Mouse (Mus musculus): Measurements from ENCODE around the gene Celf2. TPM values are rescaled to one million over a fixed set of nuclear protein-coding genes. Genes with fewer than 3 reads are reported as not detected.

Gene Celf2
- total RNA-seq, 2 experiments from 2014 or later, result 53.7 to 61.2 TPM

DNA sequence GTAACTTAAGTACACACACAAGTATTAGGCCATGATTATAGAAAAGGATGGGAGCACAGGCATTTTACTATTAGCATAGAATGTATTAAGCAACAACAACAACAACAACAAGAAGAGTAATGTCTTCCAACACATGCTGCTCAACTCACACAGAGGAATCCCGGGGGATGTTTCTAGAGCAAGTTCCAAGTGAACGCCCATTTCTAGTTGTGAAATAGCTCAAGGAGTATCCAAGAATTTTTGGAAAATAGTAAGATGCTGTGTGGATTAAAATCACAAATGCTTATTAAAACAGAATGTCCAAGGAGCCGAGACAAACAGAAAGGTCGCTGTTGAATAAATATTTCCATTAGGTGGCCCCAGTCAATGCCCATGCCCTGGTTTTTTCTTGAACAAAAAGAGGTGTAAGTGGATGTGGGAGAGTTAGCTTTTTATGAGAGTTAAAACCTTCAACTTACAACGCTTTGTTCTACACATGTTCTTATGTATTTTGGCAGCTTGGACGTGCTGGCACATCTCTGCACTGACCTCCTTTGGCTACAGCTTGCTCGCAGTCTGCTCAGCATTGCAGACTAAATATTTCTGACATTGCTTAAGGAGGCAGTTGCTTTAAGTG lies 448.8 kb downstream of the Celf2 start:
- peak; percentile 25 for DNase-seq
- intact Hi-C loops (cut with DNase I; ENCODE audit: low total_unique reads), result no loop called here

GRCm38 (mm10) chr2:7056401-7056800 lies 453.0 kb downstream of the Celf2 start:
- DNase-seq, result no peak
- intact Hi-C loops (cut with DNase I; ENCODE audit: low total_unique reads), result no loop called here

DNA sequence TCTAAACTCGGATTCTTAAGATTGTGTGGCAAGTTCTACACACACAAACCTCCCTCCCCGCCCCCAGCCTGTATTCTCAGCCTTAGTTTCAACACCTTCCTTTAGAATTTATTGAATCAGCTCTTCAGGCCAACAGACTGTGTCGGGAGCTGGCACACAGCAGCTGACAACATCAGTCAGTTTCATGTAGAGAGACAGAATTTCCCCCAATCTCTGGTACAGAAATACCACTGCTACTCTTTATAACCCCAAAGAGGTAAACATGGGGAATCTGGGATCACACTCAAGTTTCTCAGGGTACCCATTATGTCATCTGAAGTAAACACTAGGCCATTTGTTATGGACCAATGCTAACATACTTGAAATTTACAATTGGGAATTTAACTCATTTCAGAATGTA lies 453.4 kb downstream of the Celf2 start:
- peak; percentile 40 for DNase-seq

GRCm38 (mm10) chr2:7051090-7051489 lies 458.3 kb downstream of the Celf2 start:
- intact Hi-C loops (cut with DNase I; ENCODE audit: low total_unique reads), result no loop called here

More for the DNA sequence above, 453.4 kb downstream of the Celf2 start:
- intact Hi-C loops (cut with DNase I; ENCODE audit: low total_unique reads), result no loop called here

GRCm38 (mm10) chr2:7046155-7046554 lies 463.2 kb downstream of the Celf2 start:
- intact Hi-C loops (cut with DNase I; ENCODE audit: low total_unique reads), result no loop called here

More at GRCm38 (mm10) chr2:7051090-7051489, 458.3 kb downstream of the Celf2 start:
- DNase-seq, result no peak

DNA sequence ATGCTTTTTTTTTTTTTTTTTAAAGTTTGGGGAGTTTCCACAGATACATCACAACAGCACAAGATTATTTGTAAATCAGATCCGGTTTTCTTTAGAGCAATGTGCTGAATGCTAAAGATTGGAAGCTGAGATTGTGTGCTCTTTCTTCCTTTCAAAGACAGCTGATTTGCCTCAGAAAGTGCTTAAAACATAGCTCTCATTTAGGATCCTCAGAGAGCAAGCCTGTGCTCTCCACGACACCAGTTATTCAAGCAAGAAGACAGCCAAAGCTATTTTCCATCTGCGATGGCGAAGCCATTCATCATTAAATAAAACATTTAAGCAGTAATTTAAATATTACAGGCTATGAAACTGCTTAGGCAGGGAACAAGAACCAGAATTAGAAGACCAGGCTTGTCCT lies 463.8 kb downstream of the Celf2 start:
- intact Hi-C loops (cut with DNase I; ENCODE audit: low total_unique reads), result no loop called here
- DNase-seq, result no peak

More at GRCm38 (mm10) chr2:7046155-7046554, 463.2 kb downstream of the Celf2 start:
- no peak for DNase-seq

DNA sequence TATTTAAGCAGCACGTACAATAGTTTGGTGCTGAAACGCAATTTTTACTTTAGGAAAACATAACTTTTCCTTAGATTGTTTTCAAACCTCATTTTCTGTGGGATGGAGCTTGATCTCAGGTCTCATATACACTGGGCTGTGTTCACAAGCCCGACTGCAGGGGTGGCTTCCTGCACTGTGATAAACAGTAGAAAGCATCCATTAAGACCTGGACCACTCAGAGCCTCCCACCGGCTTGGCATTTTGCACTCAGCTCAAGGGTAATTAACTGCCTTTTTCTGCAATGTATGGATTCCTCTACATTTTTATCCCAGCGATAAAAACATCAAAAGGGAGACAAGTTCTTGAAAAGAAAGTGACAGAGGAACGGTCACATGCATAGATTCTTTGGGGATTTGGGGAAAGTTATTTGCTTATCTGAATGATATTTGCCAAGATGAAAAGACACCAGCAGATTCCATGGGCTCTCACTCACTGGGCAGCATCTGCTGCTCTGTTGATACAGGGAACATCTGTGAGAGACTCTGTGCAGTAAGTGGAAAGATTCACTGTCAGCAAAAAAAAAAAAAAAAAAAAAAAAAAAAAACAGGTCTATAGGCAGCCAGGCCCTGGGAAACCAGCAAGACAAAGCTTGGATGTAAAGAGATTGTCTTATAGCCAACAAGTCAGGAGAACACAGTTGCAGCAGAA lies 465.4 kb downstream of the Celf2 start:
- no peak for DNase-seq
- intact Hi-C loops (cut with DNase I; ENCODE audit: low total_unique reads), result no loop called here

DNA sequence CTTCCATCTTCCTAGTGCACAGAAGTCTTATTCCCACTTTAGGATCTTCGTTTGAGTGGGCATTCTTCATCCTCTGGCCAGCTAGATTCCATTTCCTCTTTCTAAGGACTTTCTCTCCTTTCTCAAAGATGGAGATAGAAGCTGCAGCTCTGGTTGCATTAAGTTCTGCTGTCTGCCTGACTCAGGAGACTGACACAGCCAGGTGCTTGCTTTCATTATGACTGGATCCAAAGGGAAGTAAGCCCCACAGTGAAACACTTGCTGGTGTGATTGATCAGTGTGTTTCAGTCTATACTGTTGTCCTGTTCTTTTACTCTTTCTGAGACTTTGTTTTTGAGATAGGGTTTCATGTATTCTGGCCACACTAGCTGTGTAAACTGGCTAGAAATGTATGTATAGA lies 468.4 kb downstream of the Celf2 start:
- no peak for DNase-seq
- intact Hi-C loops (cut with DNase I; ENCODE audit: low total_unique reads), result no loop called here

DNA sequence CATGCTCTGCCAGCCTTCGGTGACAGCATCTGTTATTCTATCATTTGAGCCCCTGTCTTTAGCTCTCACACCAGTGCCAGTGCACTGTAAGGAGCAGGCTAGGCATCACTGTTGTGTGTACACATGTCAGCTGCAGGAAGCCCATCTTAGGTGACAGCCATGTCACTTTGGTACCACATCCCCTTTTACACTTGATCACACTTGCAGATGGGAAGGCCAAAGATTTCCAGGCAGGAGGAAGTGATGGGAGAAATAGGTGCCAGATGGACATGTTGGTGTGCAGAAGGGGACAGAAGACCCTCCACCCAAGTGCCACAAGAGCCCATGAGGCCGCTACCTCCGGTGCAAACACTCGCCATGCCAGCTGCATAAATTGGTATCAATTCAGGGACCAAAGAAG lies 470.4 kb downstream of the Celf2 start:
- DNase-seq, result no peak
- intact Hi-C loops (cut with DNase I; ENCODE audit: low total_unique reads), result no loop called here

DNA sequence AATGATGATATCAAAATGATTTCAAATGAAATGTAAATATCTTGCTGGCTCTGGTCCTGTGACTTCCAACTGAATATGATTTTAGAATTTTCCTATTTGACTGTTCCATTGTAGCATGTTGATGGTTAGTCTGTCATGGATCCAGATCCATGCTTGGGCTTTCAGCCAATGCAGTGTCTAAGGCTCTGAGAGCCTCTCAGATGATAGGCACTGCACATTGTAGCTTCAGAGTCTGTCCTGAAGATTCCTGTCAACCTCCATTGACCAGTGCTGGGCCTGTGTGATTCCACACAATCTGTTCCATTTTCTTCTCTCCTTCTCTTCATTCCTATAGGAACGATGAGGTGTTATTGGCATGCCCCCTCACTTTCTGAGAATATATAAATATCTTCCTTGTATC lies 478.0 kb downstream of the Celf2 start:
- DNase-seq, result no peak
- intact Hi-C loops (cut with DNase I; ENCODE audit: low total_unique reads), result no loop called here

DNA sequence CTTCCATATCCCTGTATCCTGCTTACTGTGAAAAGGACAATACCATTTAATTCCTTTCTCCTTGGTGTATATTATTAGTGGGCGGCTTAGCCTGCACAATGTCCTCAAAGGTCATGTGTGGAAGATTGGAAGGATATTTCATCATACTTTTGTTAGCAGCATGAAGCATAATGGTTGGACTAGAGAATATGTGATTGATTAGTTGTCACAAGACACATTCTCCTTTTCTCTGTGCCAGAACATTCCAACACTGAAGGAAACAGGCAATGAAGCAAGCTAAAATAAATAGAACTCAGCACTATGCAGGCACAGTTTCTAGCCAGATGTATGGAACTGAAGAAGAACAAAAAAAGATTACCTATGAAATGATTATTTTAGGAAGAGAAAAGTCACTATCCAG lies 482.6 kb downstream of the Celf2 start:
- intact Hi-C loops (cut with DNase I; ENCODE audit: low total_unique reads), result no loop called here

DNA sequence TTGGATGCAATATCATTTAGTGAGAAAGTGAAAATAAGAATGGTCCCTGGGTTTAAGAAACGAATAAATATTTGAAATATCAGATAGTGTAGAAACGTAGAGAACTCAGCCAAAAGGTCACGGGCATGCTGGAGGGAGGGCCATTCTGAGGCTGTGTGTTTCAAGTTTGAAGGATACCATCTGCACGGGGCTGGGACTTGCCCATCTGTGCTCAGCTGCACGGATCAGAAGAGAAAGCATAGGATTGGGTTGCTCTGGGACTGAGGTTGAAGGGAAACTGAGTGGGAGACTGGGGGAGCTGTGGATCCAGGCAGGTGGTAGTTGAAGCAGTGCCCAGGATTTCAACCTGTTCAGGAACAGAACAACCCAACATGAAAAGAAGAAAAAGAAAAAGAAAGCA lies 483.8 kb downstream of the Celf2 start:
- no peak for DNase-seq

More for the DNA sequence above, 482.6 kb downstream of the Celf2 start:
- no peak for DNase-seq

DNA sequence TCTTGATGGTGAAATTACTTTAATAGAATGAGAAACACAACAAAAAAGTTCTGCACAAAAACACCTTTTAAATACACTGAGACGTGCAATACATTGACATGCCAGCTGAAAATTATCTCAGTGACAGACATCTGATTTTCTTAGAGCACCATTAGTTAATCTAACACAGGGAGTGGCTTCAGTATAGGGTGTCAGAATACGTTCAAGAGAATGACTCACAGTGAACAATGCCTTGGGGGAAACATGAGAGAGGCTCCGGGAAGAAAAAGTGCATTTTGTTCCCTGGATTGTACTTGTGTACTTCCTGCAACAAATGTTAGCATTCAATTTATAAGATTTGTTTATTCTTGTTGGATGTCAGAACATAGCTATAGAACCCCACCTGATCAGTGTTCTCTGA lies 487.2 kb downstream of the Celf2 start:
- intact Hi-C loops (cut with DNase I; ENCODE audit: low total_unique reads), result no loop called here
- DNase-seq, result no peak

More for the DNA sequence above, 483.8 kb downstream of the Celf2 start:
- intact Hi-C loops (cut with DNase I; ENCODE audit: low total_unique reads), result no loop called here

DNA sequence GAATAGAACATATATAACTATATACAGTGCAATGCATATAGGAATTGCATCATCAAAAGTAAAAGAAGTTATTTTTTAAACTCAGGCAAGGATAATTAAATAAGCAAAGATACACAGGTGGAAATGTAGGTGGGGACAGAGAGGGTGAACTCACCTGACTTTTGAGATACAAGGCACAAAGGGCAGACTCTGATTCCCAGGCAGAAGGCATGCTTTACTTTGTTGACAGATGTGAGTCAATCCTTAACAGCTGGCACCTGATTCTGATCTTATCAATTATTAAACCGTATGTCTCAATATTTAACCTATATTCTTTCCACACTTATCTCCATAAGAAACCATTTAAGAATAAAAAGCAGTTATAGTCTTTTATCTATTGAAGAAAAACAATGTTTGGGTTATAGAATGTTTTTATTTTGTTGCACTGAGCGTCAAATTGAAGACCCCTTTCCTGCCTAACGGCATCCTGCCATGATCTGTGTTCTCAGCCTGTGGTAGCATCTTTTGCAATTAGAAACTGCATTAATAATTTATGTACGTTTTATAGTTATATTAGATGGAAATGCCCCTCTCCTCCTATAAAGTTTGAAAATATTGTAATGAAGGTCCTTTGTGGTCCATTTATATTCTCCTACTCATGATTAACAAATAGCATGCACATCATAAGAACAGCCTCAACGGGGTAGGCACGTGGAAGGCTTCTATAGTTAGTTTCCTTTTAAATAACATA lies 491.8 kb downstream of the Celf2 start:
- intact Hi-C loops (cut with DNase I; ENCODE audit: low total_unique reads), result no loop called here
- no peak for DNase-seq

DNA sequence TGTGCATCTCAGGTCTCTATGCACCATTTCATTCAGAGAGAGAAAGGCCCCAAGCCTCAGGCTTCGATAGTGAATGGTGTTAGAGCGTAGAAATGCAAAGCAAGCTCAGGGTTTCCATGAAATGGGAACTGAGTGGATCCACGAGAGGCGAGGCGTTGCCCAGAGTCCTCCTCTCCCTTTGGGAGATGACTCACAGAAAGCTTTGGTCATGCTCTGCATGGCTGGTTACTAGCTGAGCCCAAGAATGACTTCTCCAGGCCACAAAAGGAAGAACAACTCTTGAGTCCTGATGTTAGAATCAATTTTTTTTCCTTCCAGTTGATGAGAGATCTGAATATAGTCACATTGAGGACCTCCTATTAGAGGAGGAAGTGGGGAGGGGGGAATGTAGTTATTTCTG lies 496.2 kb downstream of the Celf2 start:
- intact Hi-C loops (cut with DNase I; ENCODE audit: low total_unique reads), result no loop called here

GRCm38 (mm10) chr2:7006816-7007215 lies 502.5 kb downstream of the Celf2 start:
- DNase-seq, result no peak
- intact Hi-C loops (cut with DNase I; ENCODE audit: low total_unique reads), result no loop called here

More for the DNA sequence above, 496.2 kb downstream of the Celf2 start:
- peak; percentile 39 for DNase-seq

- intact Hi-C loops (cut with DNase I; ENCODE audit: low total_unique reads), result no loop called here
- peak; percentile 9 for DNase-seq
Measured at GRCm38 (mm10) chr2:7001967-7002366, 507.4 kb downstream of the Celf2 start.

DNA sequence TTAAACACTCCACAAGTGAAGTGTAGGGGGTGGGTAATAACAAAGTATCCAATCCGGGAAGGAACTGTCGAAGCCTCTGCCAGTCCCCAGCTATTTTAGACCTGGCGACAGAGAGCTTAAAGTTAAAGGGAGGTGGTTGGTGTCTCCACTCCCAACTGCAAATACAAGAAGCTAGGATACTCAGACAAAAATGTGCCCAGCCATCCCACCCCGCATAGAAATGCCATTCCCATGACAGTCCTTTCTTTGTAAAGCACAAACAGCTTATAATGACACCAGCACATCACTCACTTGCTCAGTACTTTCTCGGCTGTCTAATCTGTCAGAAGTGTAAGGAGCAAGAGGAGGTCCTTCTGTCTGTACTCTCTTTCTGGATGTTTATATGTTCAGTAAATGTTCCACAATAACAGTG lies 518.3 kb downstream of the Celf2 start:
- DNase-seq, result no peak
- intact Hi-C loops (cut with DNase I; ENCODE audit: low total_unique reads), result no loop called here

DNA sequence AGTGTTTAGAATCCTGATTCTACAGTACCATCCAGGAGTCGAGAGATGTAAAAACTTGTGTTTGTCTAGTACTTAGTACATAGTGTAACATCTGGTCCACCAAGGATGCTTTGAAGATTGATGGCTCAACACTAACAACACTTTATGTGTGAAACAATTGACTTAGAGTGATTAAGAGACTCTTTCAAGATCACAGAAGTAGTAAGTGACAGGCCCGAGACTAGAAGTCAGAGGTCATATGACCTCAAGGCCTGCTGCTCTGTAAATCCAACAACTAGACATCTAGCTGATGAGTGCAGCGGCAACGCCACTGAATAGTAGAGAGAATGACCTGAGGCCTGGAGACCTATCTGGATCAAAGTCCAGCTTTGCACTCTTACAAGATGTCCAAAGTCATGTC lies 523.7 kb downstream of the Celf2 start:
- intact Hi-C loops (cut with DNase I; ENCODE audit: low total_unique reads), result no loop called here
- DNase-seq, result no peak

DNA sequence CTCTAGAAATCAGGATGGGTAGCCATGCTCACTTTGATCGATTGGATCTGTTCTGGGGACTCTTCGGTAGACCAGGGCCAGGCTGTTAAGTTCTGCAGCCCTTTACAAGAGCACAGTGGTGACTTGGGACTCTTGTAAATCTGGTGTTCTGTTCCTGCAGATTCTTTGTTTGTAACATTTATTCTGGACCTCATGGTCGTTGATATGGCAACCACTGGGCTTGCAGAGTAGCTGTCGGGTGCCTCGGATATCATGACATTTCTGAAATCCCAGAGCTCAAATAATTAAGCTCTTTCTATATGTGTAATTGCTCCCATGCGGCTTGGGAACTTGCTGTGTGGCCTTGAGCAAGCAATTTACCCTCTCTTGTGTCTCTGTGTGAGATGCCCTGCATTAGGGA lies 525.5 kb downstream of the Celf2 start:
- DNase-seq, result no peak
- intact Hi-C loops (cut with DNase I; ENCODE audit: low total_unique reads), result no loop called here

GRCm38 (mm10) chr2:6976300-6976699 lies 533.1 kb downstream of the Celf2 start:
- no peak for DNase-seq
- intact Hi-C loops (cut with DNase I; ENCODE audit: low total_unique reads), result no loop called here

All from gastrocnemius, postnatal 14 days (tissue).